Mouse (Mus musculus) spleen, adult 12 weeks (tissue): ENCODE measurements around the gene Usp1.
"Not testable (repeated sequence)": the region's sequence is repeated elsewhere in the genome, so short reads cannot be mapped to it uniquely, and the experiment has no call there.

Experiments used
- DNase-seq: peaks from one replicate; pipeline ENCODE4 v3.0.0; 2022; ENCODE audit warnings: low spot score

The Usp1 gene

DNA sequence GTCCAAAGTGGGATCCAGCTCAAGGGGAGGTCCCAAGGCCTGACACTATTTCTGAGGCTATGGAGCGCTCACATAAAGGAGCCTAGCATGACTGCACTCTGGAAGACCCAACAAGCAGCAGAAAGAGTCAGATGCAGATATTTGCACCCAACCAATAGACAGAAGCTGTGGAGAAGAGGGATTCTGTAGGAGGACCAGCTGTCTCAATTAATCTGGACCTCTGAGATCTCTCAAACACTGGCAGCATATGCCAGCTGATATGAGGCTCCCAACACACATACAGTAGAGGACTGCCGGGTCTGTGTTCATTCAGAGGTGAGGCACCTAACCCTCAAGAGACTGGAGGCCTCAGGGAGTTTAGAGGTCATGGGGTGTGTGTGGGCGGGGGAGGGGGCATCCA is 56.4 kb downstream of the Usp1 start:
- not testable (repeated sequence) for DNase-seq

DNA sequence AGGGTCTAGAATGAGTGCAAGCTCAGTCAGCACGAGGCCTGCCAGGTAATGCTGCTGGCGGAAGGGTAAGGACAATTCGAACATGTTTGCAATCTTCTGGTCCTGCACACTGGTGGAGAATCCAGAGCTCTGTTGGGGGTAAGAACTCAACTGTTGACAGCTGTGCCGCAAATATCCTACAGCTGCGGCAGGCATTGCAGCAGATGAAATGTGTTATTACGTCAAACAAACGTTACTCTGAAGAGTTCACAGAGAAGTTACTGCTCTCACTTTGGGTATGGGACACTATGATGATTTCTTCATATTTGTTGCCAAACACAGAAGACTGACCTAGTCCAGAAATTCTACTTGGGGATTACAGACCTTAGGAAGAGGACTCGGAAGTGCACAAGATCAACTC is 61.1 kb downstream of the Usp1 start:
- no peak for DNase-seq
